Mouse (Mus musculus) midbrain, embryonic 13.5 days (tissue): ENCODE results near the gene Cir1. TPM values are rescaled to one million over a fixed set of nuclear protein-coding genes. Genes with fewer than 3 reads are reported as not detected.

Experiments used
- ATAC-seq: fragments of 200-750 bp; cut with Nextera tagmentation; 2 replicates; pipeline ENCODE4 v1.8.0; 2017; ENCODE audit warnings: mild to moderate bottlenecking, moderate TSS enrichment, moderate library complexity
- H3K27ac ChIP-seq: fragments of 300-500 bp; sonication (generic); 2 replicates; pipeline ENCODE4 v1.5.1; 2015; ENCODE audit warnings: inconsistent platforms, mild to moderate bottlenecking, moderate library complexity
- H3K27me3 ChIP-seq: fragments of 300-500 bp; sonication (generic); 2 replicates; pipeline ENCODE4 v1.6.1; 2015; ENCODE audit warnings: mild to moderate bottlenecking, inconsistent platforms
- H3K36me3 ChIP-seq: fragments of 300-500 bp; sonication (generic); 2 replicates; pipeline ENCODE4 v1.6.1; 2015; ENCODE audit warnings: mild to moderate bottlenecking, inconsistent platforms
- H3K4me1 ChIP-seq: fragments of 300-500 bp; sonication (generic); replicated peaks from 2 replicates; pipeline ENCODE4 v1.6.1; 2015; ENCODE audit warnings: inconsistent platforms
- H3K4me2 ChIP-seq: fragments of 300-500 bp; sonication (generic); replicated peaks from 2 replicates; pipeline ENCODE4 v1.6.1; 2015; ENCODE audit warnings: moderate library complexity, mild to moderate bottlenecking, inconsistent platforms
- H3K4me3 ChIP-seq: fragments of 300-500 bp; sonication (generic); replicated peaks from 2 replicates; pipeline ENCODE4 v1.5.1; 2015; ENCODE audit warnings: mild to moderate bottlenecking, inconsistent platforms
- H3K9ac ChIP-seq: fragments of 300-500 bp; sonication (generic); replicated peaks from 2 replicates; pipeline ENCODE4 v1.6.1; 2015; ENCODE audit warnings: mild to moderate bottlenecking, inconsistent platforms
- H3K9me3 ChIP-seq: fragments of 300-500 bp; sonication (generic); 2 replicates; pipeline ENCODE4 v1.6.1; 2016; ENCODE audit warnings: mild to moderate bottlenecking, inconsistent platforms
- WGBS: fragments of 180-500 bp; shearing (Covaris S2); methylation state at CpG from one replicate; pipeline ENCODE4 v1.1.7; 2015; 5-methylcytosine and 5-hydroxymethylcytosine counted together
- polyA plus RNA-seq: library from polyadenylated mRNA; unstranded; fragments of >200 nt; fragmentation: Nextera tagmentation; extraction: Ambion mirVana; gene quantifications from 2 replicates; pipeline ENCODE4 v1.2.1, GENCODE M21; 2015

Cir1 gene
- polyA plus RNA-seq, 1 experiment from 2014 or later = 34.0 TPM

GRCm38 (mm10) chr2:73298154-73298553 is 14.3 kb downstream of the Cir1 start:
- ATAC-seq = no peak
- no peak overlapping the region for H3K9ac ChIP-seq
- 0 out of 2 replicates have a peak, but pooled peaks cover 3% of the 10 kb centered on the region for H3K4me1 ChIP-seq
- WGBS = 83% methylated on average over 7 of the region's 7 CpGs
- H3K4me2 ChIP-seq = no peak overlapping the region
- H3K4me3 ChIP-seq = no peak overlapping the region
- H3K36me3 ChIP-seq = peaks cover 33% of the 10 kb centered on the region
- H3K9me3 ChIP-seq = no peaks in the 10 kb centered on the region
- no peaks in the 10 kb centered on the region for H3K27me3 ChIP-seq
- H3K27ac ChIP-seq = no peak overlapping the region

GRCm38 (mm10) chr2:73295023-73295422 is 17.5 kb downstream of the Cir1 start:
- no peak overlapping the region for H3K27ac ChIP-seq
- 84% methylated on average over 7 of the region's 7 CpGs for WGBS

GRCm38 (mm10) chr2:73291130-73291529 is 21.4 kb downstream of the Cir1 start:
- Histone ChIP-seq H3K9me3 (no peaks in the 10 kb centered on the region), H3K4me2 (no peak overlapping the region), H3K9ac (no peak overlapping the region), H3K36me3 (peaks cover 32% of the 10 kb centered on the region), H3K27ac (no peak overlapping the region), H3K27me3 (no peaks in the 10 kb centered on the region), H3K4me1 (no peaks in the 10 kb centered on the region), H3K4me3 (no peak overlapping the region)
- ATAC-seq = no peak
- WGBS = 92% methylated on average over 4 of the region's 4 CpGs

More at GRCm38 (mm10) chr2:73295023-73295422, 17.5 kb downstream of the Cir1 start:
- Histone ChIP-seq H3K4me1 (0 out of 2 replicates have a peak, but pooled peaks cover 3% of the 10 kb centered on the region), H3K4me2 (no peak overlapping the region), H3K27me3 (no peaks in the 10 kb centered on the region), H3K9ac (no peak overlapping the region), H3K36me3 (peaks cover 31% of the 10 kb centered on the region), H3K4me3 (no peak overlapping the region), H3K9me3 (no peaks in the 10 kb centered on the region)
- no peak for ATAC-seq

DNA sequence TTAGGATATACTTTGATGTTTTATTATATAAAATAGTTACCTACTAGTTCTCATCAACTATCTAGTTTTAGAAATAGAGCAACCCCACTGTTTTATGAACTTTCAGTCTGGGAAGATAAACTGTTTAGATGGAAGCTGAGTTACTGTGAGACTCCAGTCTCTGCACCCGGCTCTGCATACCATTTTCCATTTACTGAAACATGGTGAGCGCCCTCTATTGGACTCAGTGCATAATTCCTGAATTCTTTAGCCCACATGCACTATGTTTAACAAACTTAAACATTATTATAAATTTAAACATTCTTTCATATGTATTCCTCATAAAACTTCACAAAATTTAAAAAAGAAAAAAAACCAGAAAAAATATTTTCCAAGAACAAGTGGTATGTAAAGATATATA is 26.9 kb downstream of the Cir1 start:
- no peak overlapping the region for H3K4me2 ChIP-seq
- peaks cover 9% of the 10 kb centered on the region for H3K4me1 ChIP-seq
- no peak overlapping the region for H3K4me3 ChIP-seq
- ATAC-seq = no peak
- WGBS = 7% methylated on average over 2 of the region's 2 CpGs
- H3K27me3 ChIP-seq = peaks cover 19% of the 10 kb centered on the region
- no peak overlapping the region for H3K9ac ChIP-seq
- no peaks in the 10 kb centered on the region for H3K9me3 ChIP-seq
- H3K27ac ChIP-seq = no peak overlapping the region
- H3K36me3 ChIP-seq = peaks cover 14% of the 10 kb centered on the region

GRCm38 (mm10) chr2:73281707-73282106 is 30.8 kb downstream of the Cir1 start:
- WGBS = 6% methylated on average over 7 of the region's 7 CpGs
- no peaks in the 10 kb centered on the region for H3K9me3 ChIP-seq
- H3K4me2 ChIP-seq = peak overlapping the region; percentile 47; the same call in 1 of the 2 replicates
- H3K9ac ChIP-seq = no peak overlapping the region
- no peak overlapping the region for H3K27ac ChIP-seq
- H3K27me3 ChIP-seq = peaks cover 53% of the 10 kb centered on the region
- H3K4me3 ChIP-seq = no peak overlapping the region
- 0 out of 2 replicates have a peak, but pooled peaks cover 3% of the 10 kb centered on the region for H3K36me3 ChIP-seq
- ATAC-seq = no peak
- peaks cover 36% of the 10 kb centered on the region for H3K4me1 ChIP-seq

- Histone ChIP-seq H3K9ac (peak overlapping the region; percentile 11; the same call in 1 of the 2 replicates), H3K9me3 (no peaks in the 10 kb centered on the region), H3K4me3 (peak overlapping the region; percentile 16; the same call in 1 of the 2 replicates), H3K27ac (no peak overlapping the region), H3K4me1 (peaks cover 36% of the 10 kb centered on the region), H3K36me3 (0 out of 2 replicates have a peak, but pooled peaks cover 2% of the 10 kb centered on the region), H3K4me2 (peak overlapping the region; percentile 47), H3K27me3 (peaks cover 58% of the 10 kb centered on the region)
- WGBS = 8% methylated on average over 22 of the region's 22 CpGs
- ATAC-seq = no peak
Observed at GRCm38 (mm10) chr2:73281048-73281661, 31.3 kb downstream of the Cir1 start.

- Histone ChIP-seq H3K36me3 (no peaks in the 10 kb centered on the region), H3K9me3 (no peaks in the 10 kb centered on the region), H3K4me3 (peak overlapping the region; percentile 16), H3K4me1 (peaks cover 36% of the 10 kb centered on the region), H3K9ac (peak overlapping the region; percentile 11; the same call in 1 of the 2 replicates), H3K4me2 (peak overlapping the region; percentile 47), H3K27ac (no peak overlapping the region; the same call in 1 of the 2 replicates), H3K27me3 (peaks cover 61% of the 10 kb centered on the region)
- no peak for ATAC-seq
- WGBS = 1% methylated on average over 33 of the region's 33 CpGs
Observed at GRCm38 (mm10) chr2:73280356-73281047, 32.0 kb downstream of the Cir1 start.

DNA sequence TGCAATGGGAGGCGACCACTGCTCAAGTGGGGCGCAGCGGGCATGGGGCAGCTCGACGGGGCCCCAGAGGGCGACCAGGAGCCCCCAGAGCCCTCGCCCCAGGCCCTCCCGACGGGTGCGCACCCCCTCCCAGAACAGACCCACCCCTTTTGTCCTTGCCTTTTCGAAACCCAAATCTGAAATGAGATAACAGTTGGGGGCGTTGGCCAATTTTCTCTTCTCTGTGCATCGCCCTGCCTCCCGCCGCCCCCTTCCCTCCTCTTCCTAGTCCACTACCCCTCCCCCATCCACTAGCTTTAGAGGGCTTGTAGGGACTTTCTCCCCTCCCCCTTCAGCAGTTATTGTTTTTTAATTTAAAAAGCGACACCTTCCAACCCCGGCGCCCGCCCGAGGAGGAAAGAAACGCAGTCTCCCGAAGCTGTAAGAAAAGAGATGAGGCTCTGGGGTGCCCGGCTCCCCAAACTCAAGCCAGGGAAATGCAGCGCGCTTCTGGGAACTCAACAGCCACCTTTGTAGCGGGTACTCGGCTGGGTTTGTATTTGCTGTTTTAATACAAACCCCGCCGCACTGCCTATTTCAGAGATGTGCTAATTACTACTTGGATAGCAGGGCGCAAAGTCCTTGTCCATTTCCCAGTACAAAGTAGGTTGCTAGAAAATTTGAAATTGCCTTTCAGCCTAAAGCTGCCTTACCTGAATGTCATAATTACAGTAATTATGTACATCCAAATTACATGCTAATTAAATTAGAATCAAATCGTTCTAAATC is 33.0 kb downstream of the Cir1 start:
- Histone ChIP-seq H3K4me2 (peak overlapping the region; percentile 46), H3K4me3 (peak overlapping the region; percentile 28), H3K4me1 (peaks cover 40% of the 10 kb centered on the region), H3K9me3 (no peaks in the 10 kb centered on the region), H3K36me3 (no peaks in the 10 kb centered on the region), H3K9ac (peak overlapping the region; percentile 53), H3K27me3 (peaks cover 65% of the 10 kb centered on the region), H3K27ac (peak overlapping the region; percentile 78)
- ATAC-seq = no peak; the same call in 1 of the 2 replicates
- WGBS = 1% methylated on average over 31 of the region's 31 CpGs

- H3K4me1 ChIP-seq = peaks cover 46% of the 10 kb centered on the region
- H3K27me3 ChIP-seq = peaks cover 71% of the 10 kb centered on the region
- peak; percentile 60 for ATAC-seq
- no peaks in the 10 kb centered on the region for H3K36me3 ChIP-seq
- WGBS = under 1% methylated on average over 17 of the region's 17 CpGs
- peak overlapping the region; percentile 78 for H3K27ac ChIP-seq
- peak overlapping the region; percentile 28 for H3K4me3 ChIP-seq
- peak overlapping the region; percentile 46 for H3K4me2 ChIP-seq
- no peaks in the 10 kb centered on the region for H3K9me3 ChIP-seq
- H3K9ac ChIP-seq = peak overlapping the region; percentile 53
Observed at GRCm38 (mm10) chr2:73278869-73279268, 33.6 kb downstream of the Cir1 start.

DNA sequence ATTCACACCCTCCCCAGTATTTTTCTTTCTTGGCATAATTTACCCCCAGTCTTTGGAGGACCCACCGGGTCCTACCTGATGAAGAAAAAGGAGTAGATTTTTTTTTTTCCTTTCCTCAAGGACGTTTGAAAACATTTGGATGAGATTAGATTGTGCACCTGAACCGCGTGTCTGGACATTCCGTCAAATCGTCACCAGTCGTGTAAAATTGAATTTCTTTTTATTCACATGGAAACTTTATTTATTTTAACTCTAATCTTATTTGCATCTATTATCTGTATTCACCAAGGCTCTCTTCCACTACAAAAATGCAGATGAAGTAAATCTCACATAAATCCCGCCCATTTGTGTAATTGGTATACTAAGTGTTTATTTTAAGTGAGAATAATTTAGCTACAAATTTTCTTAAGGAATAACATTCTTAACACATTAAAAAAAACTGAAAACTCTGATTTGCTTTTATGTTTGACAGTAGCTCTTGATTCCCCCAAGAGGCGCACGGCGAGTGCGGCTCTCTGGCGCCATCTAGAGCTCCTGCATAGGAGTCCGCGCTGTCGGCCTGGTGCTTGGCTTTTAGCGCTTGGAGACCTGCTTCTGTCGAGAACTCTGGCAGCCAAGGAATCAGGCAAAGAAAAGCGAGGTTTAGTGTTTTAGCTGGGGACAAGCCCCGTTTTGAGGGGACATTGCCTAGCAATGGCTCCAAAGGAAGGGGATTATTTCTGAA is 34.2 kb downstream of the Cir1 start:
- WGBS = under 1% methylated on average over 20 of the region's 20 CpGs
- Histone ChIP-seq H3K9ac (peak overlapping the region; percentile 53), H3K4me3 (peak overlapping the region; percentile 37), H3K9me3 (no peaks in the 10 kb centered on the region), H3K36me3 (no peaks in the 10 kb centered on the region), H3K27ac (peak overlapping the region; percentile 85), H3K4me2 (peak overlapping the region; percentile 46), H3K27me3 (peaks cover 76% of the 10 kb centered on the region), H3K4me1 (peaks cover 52% of the 10 kb centered on the region)
- peak; percentile 62; the same call in 1 of the 2 replicates for ATAC-seq

GRCm38 (mm10) chr2:73277709-73278075 is 34.8 kb downstream of the Cir1 start:
- peak overlapping the region; percentile 48 for H3K9ac ChIP-seq
- under 1% methylated on average over 18 of the region's 18 CpGs for WGBS
- H3K9me3 ChIP-seq = no peaks in the 10 kb centered on the region
- H3K36me3 ChIP-seq = no peaks in the 10 kb centered on the region
- peak overlapping the region; percentile 37 for H3K4me3 ChIP-seq
- 0 out of 2 replicates have a peak, but pooled peaks have one; percentile 24 for ATAC-seq
- H3K27me3 ChIP-seq = peaks cover 82% of the 10 kb centered on the region
- H3K4me2 ChIP-seq = peak overlapping the region; percentile 45
- peaks cover 58% of the 10 kb centered on the region for H3K4me1 ChIP-seq
- peak overlapping the region; percentile 85 for H3K27ac ChIP-seq
